Mouse (Mus musculus) myocyte (in vitro differentiated cells): ENCODE data around the gene Lpin2. TPM values are rescaled to one million over a fixed set of nuclear protein-coding genes. Genes with fewer than 3 reads are reported as not detected.
A peak's percentile ranks its signal among the peaks of the same experiment; 100 is the strongest.

Experiments
- H3K27me3 ChIP-seq: one replicate; pipeline ENCODE4 v1.6.1; 2011; ENCODE audit not compliant: control insufficient read depth, insufficient read depth, insufficient read length
- H3K36me3 ChIP-seq: one replicate; pipeline ENCODE4 v1.6.1; 2011; ENCODE audit not compliant: control insufficient read depth, insufficient read depth
- H3K4me2 ChIP-seq: one replicate; pipeline ENCODE4 v1.6.1; 2011; ENCODE audit warnings: low read depth, control low read depth
- H3K4me3 ChIP-seq: one replicate; pipeline ENCODE4 v1.5.1; 2011; ENCODE audit warnings: mild to moderate bottlenecking, control low read depth, moderate library complexity
- H3K79me2 ChIP-seq: one replicate; pipeline ENCODE4 v1.6.1; 2011; ENCODE audit not compliant: control insufficient read depth, insufficient read depth
- H3ac ChIP-seq: one replicate; pipeline ENCODE4 v1.6.1; 2011; ENCODE audit not compliant: control insufficient read depth, insufficient read length
- CEBPB ChIP-seq: IDR thresholded peaks from 2 replicates; pipeline ENCODE4 v1.6.1; 2011; ENCODE audit warnings: mild to moderate bottlenecking, moderate library complexity; ENCODE audit not compliant: poor library complexity, insufficient read depth, severe bottlenecking
- E2F4 ChIP-seq: IDR thresholded peaks from one replicate; pipeline ENCODE4 v1.6.1; 2011; ENCODE audit warnings: mild to moderate bottlenecking, control low read depth, moderate library complexity; ENCODE audit not compliant: insufficient read depth
- MAX ChIP-seq: IDR thresholded peaks from one replicate; pipeline ENCODE4 v1.6.1; 2011; ENCODE audit warnings: low read depth, mild to moderate bottlenecking, control low read depth
- MYOD1 ChIP-seq, 3 experiments: IDR thresholded peaks; one replicate each; pipeline ENCODE4 v1.6.1; 2011; ENCODE audit warnings: control low read depth in 2 of 3, low read depth in 2 of 3, mild to moderate bottlenecking in 2 of 3, moderate library complexity in 1 of 3; ENCODE audit not compliant: insufficient read length in 2 of 3, control insufficient read depth in 1 of 3
- MYOG ChIP-seq, 3 experiments: IDR thresholded peaks; one replicate each; pipeline ENCODE4 v1.6.1; 2011; ENCODE audit warnings: control low read depth in 2 of 3, low read depth in 2 of 3, mild to moderate bottlenecking in 2 of 3; ENCODE audit not compliant: insufficient read length in 2 of 3, control insufficient read depth in 1 of 3, insufficient read depth in 1 of 3
- POLR2A ChIP-seq: IDR thresholded peaks from one replicate; pipeline ENCODE4 v1.6.1; 2011; ENCODE audit warnings: low read depth, mild to moderate bottlenecking, control low read depth, moderate library complexity; ENCODE audit not compliant: insufficient read length
- POLR2AphosphoS2 ChIP-seq: IDR thresholded peaks from one replicate; pipeline ENCODE4 v1.6.1; 2011; ENCODE audit warnings: low read depth, control low read depth; ENCODE audit not compliant: insufficient read length
- REST ChIP-seq: IDR thresholded peaks from one replicate; pipeline ENCODE4 v1.6.1; 2011; ENCODE audit warnings: mild to moderate bottlenecking, control low read depth, moderate library complexity; ENCODE audit not compliant: insufficient read depth, insufficient read length
- SRF ChIP-seq: IDR thresholded peaks from one replicate; pipeline ENCODE4 v1.6.1; 2011; ENCODE audit warnings: low read depth; ENCODE audit not compliant: control insufficient read depth, insufficient read length
- TCF12 ChIP-seq: IDR thresholded peaks from one replicate; pipeline ENCODE4 v1.6.1; 2011; ENCODE audit warnings: mild to moderate bottlenecking, control low read depth; ENCODE audit not compliant: poor library complexity, insufficient read depth, severe bottlenecking
- TCF3 ChIP-seq: IDR thresholded peaks from one replicate; pipeline ENCODE4 v1.6.1; 2011; ENCODE audit warnings: low read depth, control low read depth; ENCODE audit not compliant: insufficient read length
- USF1 ChIP-seq: IDR thresholded peaks from one replicate; pipeline ENCODE4 v1.6.1; 2011; ENCODE audit warnings: low read depth, mild to moderate bottlenecking, control low read depth, moderate library complexity
- polyA plus RNA-seq: library from polyadenylated mRNA; unstranded; fragments of >200 nt; fragmentation: generic; extraction: Trizol; gene quantifications from one replicate; pipeline ENCODE4 v1.2.1, GENCODE M21; 2012; ENCODE audit warnings: missing spikeins

Lpin2 gene
- polyA plus RNA-seq, 1 experiment, result 6.4 TPM

- no peak overlapping the region for H3ac ChIP-seq
- H3K4me2 ChIP-seq, result no peak overlapping the region
- no peaks in the 10 kb centered on the region for H3K79me2 ChIP-seq
- no peak overlapping the region for H3K4me3 ChIP-seq
- no peaks in the 10 kb centered on the region for H3K36me3 ChIP-seq
- TF ChIP-seq MYOG (IDR thresholded peaks at IDR 0.05; ENCODE audit: control insufficient read depth in 1 of 3, insufficient read depth in 1 of 3, insufficient read length in 2 of 3, low read depth in 2 of 3) (no peak), POLR2AphosphoS2 (no peak)
- H3K27me3 ChIP-seq, result no peaks in the 10 kb centered on the region
Observed at GRCm38 (mm10) chr17:71254736-71255135, 72.4 kb downstream of the Lpin2 start.

GRCm38 (mm10) chr17:71256068-71256615 lies 73.8 kb downstream of the Lpin2 start:
- Histone ChIP-seq H3K79me2 (no peaks in the 10 kb centered on the region), H3K4me2 (no peak overlapping the region), H3K4me3 (no peak overlapping the region), H3ac (no peak overlapping the region), H3K27me3 (no peaks in the 10 kb centered on the region), H3K36me3 (no peaks in the 10 kb centered on the region)
- TF ChIP-seq CEBPB (no peak), REST (no peak), USF1 (no peak), POLR2A (no peak), E2F4 (no peak), POLR2AphosphoS2 (no peak), TCF12 (no peak), TCF3 (no peak), SRF (no peak), MYOD1 (IDR thresholded peaks at IDR 0.05; ENCODE audit: control insufficient read depth in 1 of 3, insufficient read length in 2 of 3, low read depth in 2 of 3) (no peak), MYOG (IDR thresholded peaks at IDR 0.05; ENCODE audit: control insufficient read depth in 1 of 3, insufficient read depth in 1 of 3, insufficient read length in 2 of 3, low read depth in 2 of 3) (no peak), MAX (no peak)

- Histone ChIP-seq H3K4me3 (no peak overlapping the region), H3K4me2 (peak overlapping the region; percentile 55), H3ac (no peak overlapping the region), H3K79me2 (no peaks in the 10 kb centered on the region), H3K27me3 (no peaks in the 10 kb centered on the region), H3K36me3 (no peaks in the 10 kb centered on the region)
- TF ChIP-seq SRF (no peak), CEBPB (no peak), REST (no peak), TCF3 (no peak), POLR2A (no peak), E2F4 (no peak), MYOG (IDR thresholded peaks at IDR 0.05; ENCODE audit: control insufficient read depth in 1 of 3, insufficient read depth in 1 of 3, insufficient read length in 2 of 3, low read depth in 2 of 3) (no peak), USF1 (no peak), MAX (no peak), TCF12 (no peak), POLR2AphosphoS2 (no peak), MYOD1 (IDR thresholded peaks at IDR 0.05; ENCODE audit: control insufficient read depth in 1 of 3, insufficient read length in 2 of 3, low read depth in 2 of 3) (no peak)
Observed at GRCm38 (mm10) chr17:71256806-71257536, 74.6 kb downstream of the Lpin2 start.

GRCm38 (mm10) chr17:71259727-71260126 lies 77.4 kb downstream of the Lpin2 start:
- H3ac ChIP-seq, result no peak overlapping the region
- no peaks in the 10 kb centered on the region for H3K79me2 ChIP-seq
- H3K27me3 ChIP-seq, result no peaks in the 10 kb centered on the region
- H3K36me3 ChIP-seq, result no peaks in the 10 kb centered on the region
- H3K4me2 ChIP-seq, result no peak overlapping the region
- TF ChIP-seq MAX, result no peak
- TF ChIP-seq USF1, result no peak
- TF ChIP-seq CEBPB, result no peak
- TF ChIP-seq TCF12, result no peak
- TF ChIP-seq MYOD1 (IDR thresholded peaks at IDR 0.05; ENCODE audit: control insufficient read depth in 1 of 3, insufficient read length in 2 of 3, low read depth in 2 of 3), result no peak
- no peak for TF ChIP-seq POLR2A
- TF ChIP-seq TCF3, result no peak
- TF ChIP-seq SRF, result no peak
- no peak overlapping the region for H3K4me3 ChIP-seq

GRCm38 (mm10) chr17:71260658-71261057 lies 78.3 kb downstream of the Lpin2 start:
- Histone ChIP-seq H3K36me3 (no peaks in the 10 kb centered on the region), H3K79me2 (no peaks in the 10 kb centered on the region), H3K27me3 (no peaks in the 10 kb centered on the region), H3ac (no peak overlapping the region), H3K4me2 (no peak overlapping the region), H3K4me3 (no peak overlapping the region)
- TF ChIP-seq CEBPB, result no peak
- TF ChIP-seq MAX, result no peak
- TF ChIP-seq POLR2AphosphoS2, result no peak
- no peak for TF ChIP-seq E2F4
- TF ChIP-seq REST, result no peak
- TF ChIP-seq TCF3, result no peak
- TF ChIP-seq USF1, result no peak
- TF ChIP-seq SRF, result no peak
- no peak for TF ChIP-seq MYOD1 (IDR thresholded peaks at IDR 0.05; ENCODE audit: control insufficient read depth in 1 of 3, insufficient read length in 2 of 3, low read depth in 2 of 3)
- no peak for TF ChIP-seq POLR2A
- TF ChIP-seq TCF12, result no peak
- TF ChIP-seq MYOG (IDR thresholded peaks at IDR 0.05; ENCODE audit: control insufficient read depth in 1 of 3, insufficient read depth in 1 of 3, insufficient read length in 2 of 3, low read depth in 2 of 3), result no peak
